Comparison of ENCODE assay signal across 19 mouse cellular contexts in the genomic region with DNA sequence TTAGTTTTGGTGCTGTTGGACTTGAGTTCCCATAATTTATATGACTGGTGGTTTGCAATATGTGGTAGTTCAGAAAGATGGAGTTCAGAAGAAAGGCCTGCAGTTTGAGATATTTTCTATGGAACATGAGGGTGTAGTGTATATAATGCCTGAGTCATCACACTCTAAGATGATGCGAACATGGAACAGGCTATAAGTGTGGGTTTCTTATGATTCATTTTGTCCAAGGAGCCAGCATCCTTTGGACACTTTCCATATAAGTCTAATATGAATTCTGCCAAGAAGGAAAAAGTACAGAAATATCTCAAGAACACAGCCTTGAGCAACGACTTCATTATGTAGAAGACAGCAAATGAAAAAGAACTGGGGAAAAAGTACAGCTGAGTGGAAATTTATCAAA.
"Had no signal": no experiment of that assay in that cellular context is flagged by ENCODE, and none has a peak within 500 bp of the region (broad histone marks: within the 10 kb centered on the region; RNA-seq: fewer than 3 reads in every experiment).

No protein-coding gene starts in this region.

- H3K9ac ChIP-seq: kidney, embryonic 15.5 days; limb, embryonic 13.5 days; liver, embryonic 14.5 days; lung, embryonic 14.5 days; midbrain, embryonic 15.5 days; neural tube, embryonic 12.5 days had no signal

- ATAC-seq: midbrain, embryonic 15.5 days had no signal

- H3K4me1 ChIP-seq: kidney, embryonic 15.5 days; limb, embryonic 13.5 days; megakaryocyte, embryonic 14.5 days; midbrain, embryonic 15.5 days; neural tube, embryonic 12.5 days had no signal

- H3K4me2 ChIP-seq: kidney, embryonic 15.5 days; limb, embryonic 13.5 days; lung, embryonic 14.5 days; midbrain, embryonic 11.5 days; midbrain, embryonic 15.5 days; neural tube, embryonic 12.5 days had no signal

- H3K9me3 ChIP-seq: kidney, embryonic 15.5 days; limb, embryonic 13.5 days; megakaryocyte, embryonic 14.5 days; midbrain, embryonic 15.5 days; neural tube, embryonic 12.5 days had no signal

- H3K27me3 ChIP-seq: kidney, embryonic 15.5 days; limb, embryonic 13.5 days; megakaryocyte, embryonic 14.5 days; midbrain, embryonic 15.5 days; neural tube, embryonic 12.5 days had no signal

- H3K4me3 ChIP-seq: kidney, embryonic 15.5 days; limb, embryonic 13.5 days; megakaryocyte, embryonic 14.5 days; midbrain, embryonic 15.5 days; neural tube, embryonic 12.5 days had no signal

- H3K27ac ChIP-seq: kidney, embryonic 15.5 days; limb, embryonic 13.5 days; liver, embryonic 14.5 days; macrophage; midbrain, embryonic 15.5 days; neural tube, embryonic 12.5 days had no signal

- DNase-seq: kidney, adult 2 months; kidney, postnatal 14 days; layer of hippocampus, adult 9-11 months; layer of hippocampus, postnatal 36 days; left cerebral cortex, postnatal 4 days; lung, embryonic 14.5 days; lung, postnatal 14 days; right cerebral cortex, postnatal 4 days; spleen, adult 18-20 months; thymus, adult 2 months; thymus, postnatal 25 days had no signal

- H3K36me3 ChIP-seq: kidney, embryonic 15.5 days; midbrain, embryonic 15.5 days; neural tube, embryonic 12.5 days had no signal
